Mouse (Mus musculus) G1E (cell line): ENCODE data around the gene Gpr15.

Experiments
- CTCF ChIP-seq: IDR thresholded peaks from 2 replicates; pipeline ENCODE4 v1.5.1; 2012; ENCODE audit warnings: low read depth, low read length, inconsistent platforms, mixed read lengths
- GATA1 ChIP-seq: IDR thresholded peaks from 2 replicates; pipeline ENCODE4 v1.6.1; 2012; ENCODE audit warnings: borderline replicate concordance, low read length, inconsistent platforms, mixed read lengths
- POLR2AphosphoS5 ChIP-seq: IDR thresholded peaks from 2 replicates; pipeline ENCODE4 v1.6.1; 2012; ENCODE audit warnings: low read depth, low read length, inconsistent platforms; ENCODE audit not compliant: insufficient replicate concordance
- TAL1 ChIP-seq: conservative IDR thresholded peaks from 2 replicates; pipeline ENCODE4 v1.6.1; 2012; ENCODE audit warnings: low read depth, low read length, inconsistent platforms, mixed read lengths

DNA sequence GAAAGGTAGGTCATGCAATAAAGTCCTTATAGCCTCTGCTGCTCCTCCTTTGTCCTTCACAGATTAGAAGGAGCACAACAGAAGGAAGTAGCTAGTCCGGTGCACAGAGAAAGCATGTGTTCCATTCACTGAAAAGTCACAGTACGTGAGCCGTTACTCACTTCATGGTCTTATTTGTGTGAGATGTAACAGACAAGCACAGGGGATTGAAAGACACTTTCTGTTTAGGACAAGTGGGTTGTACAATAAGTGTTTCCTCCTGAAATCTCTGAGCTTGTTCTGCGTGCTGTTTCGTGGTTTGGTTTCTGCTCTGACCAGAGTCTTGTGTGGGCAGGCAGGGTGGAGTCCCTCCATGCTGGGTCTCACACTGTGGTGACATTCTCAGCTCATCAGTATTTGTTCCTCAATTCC is 28.5 kb downstream of the Gpr15 start:
- no peak for TF ChIP-seq CTCF
- TF ChIP-seq POLR2AphosphoS5 = no peak
- no peak for TF ChIP-seq TAL1
- no peak for TF ChIP-seq GATA1
